Comparison of ENCODE assay signal across 7 mouse cellular contexts in genomic region chr10:73096531-73097135, GRCm38 (mm10). TPM values are rescaled to one million over a fixed set of nuclear protein-coding genes. Genes with fewer than 3 reads are reported as not detected.
DNase-seq lines count a peak whose midpoint lies in the region; ATAC-seq and TF ChIP-seq lines count a peak whose summit lies in the region.

No protein-coding gene starts in this region.

- H3K36me3 ChIP-seq in lung, embryonic 14.5 days (ENCODE audit: insufficient read depth): no peaks in the 10 kb centered on the region
- no peaks in the 10 kb centered on the region for H3K36me3 ChIP-seq in embryonic facial prominence, embryonic 14.5 days (ENCODE audit: control insufficient read depth, insufficient read depth, low read length)
- no peaks in the 10 kb centered on the region for H3K36me3 ChIP-seq in intestine, embryonic 16.5 days (ENCODE audit: control insufficient read depth, insufficient read depth, low read length)
- H3K36me3 ChIP-seq in midbrain, embryonic 14.5 days (ENCODE audit: control insufficient read depth, insufficient read depth, low read length): no peaks in the 10 kb centered on the region

- no peak for ATAC-seq in lung, embryonic 14.5 days (ENCODE audit: insufficient read depth)
- peak; percentile 62 for ATAC-seq in embryonic facial prominence, embryonic 14.5 days (ENCODE audit: low read depth)
- 0 out of 2 replicates have a peak, but pooled peaks have one; percentile 46 for ATAC-seq in intestine, embryonic 16.5 days
- peak; percentile 74 for ATAC-seq in midbrain, embryonic 14.5 days (ENCODE audit: low FRiP score, low TSS enrichment)

- 1% methylated on average over 17 of the region's 17 CpGs for WGBS in lung, embryonic 14.5 days
- 0% methylated on average over 17 of the region's 17 CpGs for WGBS in embryonic facial prominence, embryonic 14.5 days
- 2% methylated on average over 17 of the region's 17 CpGs for WGBS in intestine, embryonic 16.5 days
- under 1% methylated on average over 17 of the region's 17 CpGs for WGBS in midbrain, embryonic 14.5 days

- H3K9me3 ChIP-seq in lung, embryonic 14.5 days (ENCODE audit: low read depth, low read length): no peaks in the 10 kb centered on the region
- H3K9me3 ChIP-seq in embryonic facial prominence, embryonic 14.5 days (ENCODE audit: control insufficient read depth, low read length): no peaks in the 10 kb centered on the region
- no peaks in the 10 kb centered on the region for H3K9me3 ChIP-seq in intestine, embryonic 16.5 days (ENCODE audit: control insufficient read depth, low read length)
- H3K9me3 ChIP-seq in midbrain, embryonic 14.5 days (ENCODE audit: control insufficient read depth, low read length): no peaks in the 10 kb centered on the region

- no peaks in the 10 kb centered on the region for H3K4me1 ChIP-seq in lung, embryonic 14.5 days (ENCODE audit: insufficient read depth)
- 0 out of 2 replicates have a peak, but pooled peaks cover 7% of the 10 kb centered on the region for H3K4me1 ChIP-seq in embryonic facial prominence, embryonic 14.5 days (ENCODE audit: control insufficient read depth, insufficient read depth, low read length)
- H3K4me1 ChIP-seq in intestine, embryonic 16.5 days (ENCODE audit: control insufficient read depth, insufficient read depth, low read length): peaks cover 8% of the 10 kb centered on the region; the same call in 1 of the 2 replicates
- peaks cover 9% of the 10 kb centered on the region; the same call in 1 of the 2 replicates for H3K4me1 ChIP-seq in midbrain, embryonic 14.5 days (ENCODE audit: control insufficient read depth, insufficient read depth, low read length)

- TF ChIP-seq CTCF in lung, embryonic 14.5 days (IDR thresholded peaks at IDR 0.05; ENCODE audit: low read depth): no peak

- no peak overlapping the region for H3K9ac ChIP-seq in lung, embryonic 14.5 days
- H3K9ac ChIP-seq in embryonic facial prominence, embryonic 14.5 days (ENCODE audit: low read depth, low read length): peak overlapping the region; percentile 43; the same call in 1 of the 2 replicates
- no peak overlapping the region for H3K9ac ChIP-seq in intestine, embryonic 16.5 days (ENCODE audit: low read depth, low read length)
- peak overlapping the region; percentile 42 for H3K9ac ChIP-seq in midbrain, embryonic 14.5 days (replicated peaks; ENCODE audit: low read length)

- H3K27me3 ChIP-seq in lung, embryonic 14.5 days (ENCODE audit: insufficient read depth, low read length): peaks cover 55% of the 10 kb centered on the region
- peaks cover 50% of the 10 kb centered on the region for H3K27me3 ChIP-seq in embryonic facial prominence, embryonic 14.5 days (replicated peaks; ENCODE audit: control insufficient read depth, insufficient read depth, low read length)
- H3K27me3 ChIP-seq in intestine, embryonic 16.5 days (replicated peaks; ENCODE audit: control insufficient read depth, insufficient read depth, low read length): peaks cover 47% of the 10 kb centered on the region
- peaks cover 7% of the 10 kb centered on the region; the same call in 1 of the 2 replicates for H3K27me3 ChIP-seq in midbrain, embryonic 14.5 days (ENCODE audit: control insufficient read depth, insufficient read depth, low read length)

- DNase-seq in lung, embryonic 14.5 days: peak; percentile 15
- no peak for DNase-seq in lung, postnatal 36 days
- peak; percentile 42 for DNase-seq in embryonic facial prominence, embryonic 14.5 days (ENCODE audit: low spot score)
- DNase-seq in midbrain, embryonic 14.5 days: peak; percentile 85
- DNase-seq in thymus, postnatal 36 days: no peak
- DNase-seq in thymus, postnatal 0 days (ENCODE audit: low spot score): no peak

- H3K27ac ChIP-seq in lung, embryonic 14.5 days (ENCODE audit: low read depth): no peak overlapping the region
- no peak overlapping the region for H3K27ac ChIP-seq in embryonic facial prominence, embryonic 14.5 days (replicated peaks; ENCODE audit: low read depth, low read length)
- H3K27ac ChIP-seq in intestine, embryonic 16.5 days (ENCODE audit: low read length): no peak overlapping the region
- H3K27ac ChIP-seq in midbrain, embryonic 14.5 days (replicated peaks; ENCODE audit: low read depth, low read length): peak overlapping the region; percentile 49

- H3K4me3 ChIP-seq in lung, embryonic 14.5 days (ENCODE audit: low read depth, low read length): peak overlapping the region; percentile 12; the same call in 1 of the 2 replicates
- peak overlapping the region; percentile 33 for H3K4me3 ChIP-seq in embryonic facial prominence, embryonic 14.5 days (ENCODE audit: low read depth, low read length)
- peak overlapping the region; percentile 29 for H3K4me3 ChIP-seq in intestine, embryonic 16.5 days (ENCODE audit: low read length)
- peak overlapping the region; percentile 51 for H3K4me3 ChIP-seq in midbrain, embryonic 14.5 days (replicated peaks; ENCODE audit: low read depth, low read length)

- H3K4me2 ChIP-seq in lung, embryonic 14.5 days: peak overlapping the region; percentile 48
- H3K4me2 ChIP-seq in embryonic facial prominence, embryonic 14.5 days (ENCODE audit: low read depth, low read length): peak overlapping the region; percentile 54
- H3K4me2 ChIP-seq in intestine, embryonic 16.5 days (ENCODE audit: low read depth, low read length): peak overlapping the region; percentile 40
- peak overlapping the region; percentile 84 for H3K4me2 ChIP-seq in midbrain, embryonic 14.5 days (ENCODE audit: low read length)

RNA-seq across cellular contexts. Expression of gene Pcdh15, which starts 2.5 kb away (rescaled TPM):
- 0.09 TPM in 1 of 2 replicates, not detected in the other for polyA plus RNA-seq in lung, embryonic 14.5 days (2014; fragmentation: Nextera tagmentation; extraction: Ambion mirVana)
- 1.8 and 2.1 TPM in 2 replicates for polyA plus RNA-seq in embryonic facial prominence, embryonic 14.5 days (2014; fragmentation: Nextera tagmentation; extraction: Ambion mirVana)
- polyA plus RNA-seq in intestine, embryonic 16.5 days (2015; fragmentation: Nextera tagmentation; extraction: Ambion mirVana): 0.78 and 0.80 TPM in 2 replicates
- polyA plus RNA-seq in midbrain, embryonic 14.5 days (2014; fragmentation: Nextera tagmentation; extraction: Ambion mirVana): 10.4 and 11.2 TPM in 2 replicates
- polyA plus RNA-seq in thymus, postnatal 0 days (2015; fragmentation: Nextera tagmentation; extraction: Ambion mirVana): 0.72 and 0.85 TPM in 2 replicates

Comparison
In these comparisons a context has a peak if more than half of its experiments do, and no peak if none do; other contexts are left out.
1. DNase-seq: peak in lung, embryonic 14.5 days (single experiment), embryonic facial prominence, embryonic 14.5 days (single experiment) and midbrain, embryonic 14.5 days (single experiment); none in lung, postnatal 36 days (single experiment), thymus, postnatal 36 days (0 of 2) and thymus, postnatal 0 days (single experiment).
2. H3K9ac ChIP-seq: peak in embryonic facial prominence, embryonic 14.5 days (single experiment) and midbrain, embryonic 14.5 days (single experiment); none in lung, embryonic 14.5 days (single experiment) and intestine, embryonic 16.5 days (single experiment).
3. Peak in every context shown above with its lines, with median percentiles within 50 percentile points of each other: H3K4me2 ChIP-seq and H3K4me3 ChIP-seq.